Mouse (Mus musculus): ENCODE results near the gene Mybpc2.

DNA sequence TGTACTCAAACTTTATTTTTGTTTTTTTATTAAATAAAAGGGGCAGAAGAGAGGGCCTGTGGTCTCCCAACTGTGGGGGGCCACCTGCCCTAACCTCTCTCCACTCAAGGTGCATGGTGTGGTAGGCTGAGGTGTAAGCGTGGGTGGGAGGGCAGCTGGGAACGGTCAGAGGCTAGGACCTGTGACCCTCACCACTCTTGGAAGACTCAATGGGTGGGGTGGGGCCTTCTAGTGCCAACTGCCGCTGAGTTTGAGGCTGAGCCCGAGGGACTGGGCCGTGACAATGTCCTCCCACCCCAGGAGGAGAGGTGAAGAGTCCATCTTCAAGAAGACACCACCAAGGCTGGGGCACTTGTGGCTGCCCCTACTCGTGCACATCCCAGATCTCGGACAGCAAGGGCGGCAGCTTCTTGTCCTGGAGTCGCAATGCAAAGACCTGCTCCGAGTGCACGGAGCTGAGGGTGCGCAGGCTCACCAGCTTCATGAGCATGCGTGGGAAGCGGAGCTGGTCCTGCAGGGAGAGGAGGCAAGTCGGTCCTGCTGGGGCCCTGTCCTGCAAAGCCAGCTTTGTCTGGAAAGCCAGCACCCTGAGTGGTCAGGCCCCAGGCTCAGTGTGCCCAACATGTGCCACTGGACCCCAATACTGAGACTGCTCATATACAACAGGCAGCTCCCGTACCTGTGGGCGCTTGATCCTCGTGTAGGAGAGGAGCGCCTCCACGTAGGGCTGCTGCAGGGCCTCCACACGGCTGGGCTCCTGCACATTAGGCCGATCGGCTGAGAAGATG lies 25.4 kb upstream of the Mybpc2 start:
- TF ChIP-seq CTCF (IDR thresholded peaks at IDR 0.05; ENCODE audit: low read depth) (no peak), EP300 (IDR thresholded peaks at IDR 0.05; ENCODE audit: low read depth) (no peak)

All from liver, postnatal 0 days (tissue).